Mouse (Mus musculus) heart, embryonic 15.5 days (tissue): ENCODE measurements at regions not wholly inside any gene's neighbourhood (a gene's known extent, or its start where the extent isn't known, plus 50 kb on each side); places are given as distances from the start of the nearest gene placed in this dataset.
"Not testable (repeated sequence)": the region's sequence is repeated elsewhere in the genome, so short reads cannot be mapped to it uniquely, and the experiment has no call there.

Experiments
- ATAC-seq: fragments of 200-750 bp; cut with Nextera tagmentation; replicated peaks from 2 replicates; pipeline ENCODE4 v1.8.0; 2017; ENCODE audit warnings: low read depth, moderate TSS enrichment; ENCODE audit not compliant: insufficient number of reproducible peaks, insufficient read depth, low FRiP score
- H3K27ac ChIP-seq: fragments of 300-500 bp; sonication (generic); 2 replicates; pipeline ENCODE4 v1.5.1; 2015; ENCODE audit warnings: mild to moderate bottlenecking, inconsistent platforms
- H3K27me3 ChIP-seq: fragments of 300-500 bp; sonication (generic); 2 replicates; pipeline ENCODE4 v1.6.1; 2015; ENCODE audit warnings: inconsistent platforms
- H3K36me3 ChIP-seq: fragments of 300-500 bp; sonication (generic); 2 replicates; pipeline ENCODE4 v1.6.1; 2015; ENCODE audit warnings: mild to moderate bottlenecking, inconsistent platforms
- H3K4me1 ChIP-seq: fragments of 300-500 bp; sonication (generic); replicated peaks from 2 replicates; pipeline ENCODE4 v1.6.1; 2015; ENCODE audit warnings: inconsistent platforms
- H3K4me2 ChIP-seq: fragments of 300-500 bp; sonication (generic); 2 replicates; pipeline ENCODE4 v1.6.1; 2015; ENCODE audit warnings: inconsistent platforms, mild to moderate bottlenecking, moderate library complexity
- H3K4me3 ChIP-seq: fragments of 300-500 bp; sonication (generic); 2 replicates; pipeline ENCODE4 v1.5.1; 2015; ENCODE audit warnings: mild to moderate bottlenecking, inconsistent platforms
- H3K9ac ChIP-seq: fragments of 300-500 bp; sonication (generic); 2 replicates; pipeline ENCODE4 v1.6.1; 2015; ENCODE audit warnings: mild to moderate bottlenecking, inconsistent platforms
- H3K9me3 ChIP-seq: fragments of 300-500 bp; sonication (generic); replicated peaks from 2 replicates; pipeline ENCODE4 v1.6.1; 2016; ENCODE audit warnings: inconsistent platforms
- WGBS: fragments of 180-500 bp; shearing (Covaris S2); methylation state at CpG from one replicate; pipeline ENCODE4 v1.1.7; 2015; ENCODE audit warnings: mixed read lengths; 5-methylcytosine and 5-hydroxymethylcytosine counted together

DNA sequence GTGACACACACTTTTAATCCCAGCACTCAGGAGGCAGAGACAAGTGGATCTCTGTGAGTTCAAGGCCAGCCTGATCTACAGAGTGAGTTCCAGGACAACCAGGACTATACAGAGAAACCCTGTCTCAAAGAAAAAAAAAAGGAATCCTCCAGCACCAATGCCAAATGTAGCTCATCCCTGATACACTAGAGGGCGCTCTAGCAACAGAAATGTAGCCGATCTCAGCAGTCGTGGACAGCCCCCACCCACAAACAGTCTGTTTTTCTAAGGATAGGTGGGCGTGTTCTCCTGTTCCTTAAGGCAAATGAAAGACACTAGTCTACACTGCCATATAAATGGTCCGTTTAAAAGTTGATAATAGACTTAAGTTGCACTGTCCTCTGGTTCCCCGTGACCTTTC is 2447.9 kb upstream of the Gm8797 start:
- not testable (repeated sequence) for H3K36me3 ChIP-seq, H3K27ac ChIP-seq, H3K4me3 ChIP-seq, H3K27me3 ChIP-seq, H3K9ac ChIP-seq, H3K4me2 ChIP-seq, ATAC-seq, H3K9me3 ChIP-seq, H3K4me1 ChIP-seq
- 30% methylated on average over 6 of the region's 6 CpGs for WGBS

GRCm38 (mm10) chr3:3308461-3308860 is 2442.1 kb upstream of the Gm8797 start:
- H3K9me3 ChIP-seq: no peaks in the 10 kb centered on the region
- no peaks in the 10 kb centered on the region for H3K27me3 ChIP-seq
- 48% methylated on average over 14 of the region's 14 CpGs for WGBS
- H3K27ac ChIP-seq: no peak overlapping the region
- no peak for ATAC-seq
- no peak overlapping the region for H3K9ac ChIP-seq
- H3K36me3 ChIP-seq: no peaks in the 10 kb centered on the region
- H3K4me3 ChIP-seq: no peak overlapping the region
- no peaks in the 10 kb centered on the region for H3K4me1 ChIP-seq
- peak overlapping the region; percentile 8; the same call in 1 of the 2 replicates for H3K4me2 ChIP-seq

DNA sequence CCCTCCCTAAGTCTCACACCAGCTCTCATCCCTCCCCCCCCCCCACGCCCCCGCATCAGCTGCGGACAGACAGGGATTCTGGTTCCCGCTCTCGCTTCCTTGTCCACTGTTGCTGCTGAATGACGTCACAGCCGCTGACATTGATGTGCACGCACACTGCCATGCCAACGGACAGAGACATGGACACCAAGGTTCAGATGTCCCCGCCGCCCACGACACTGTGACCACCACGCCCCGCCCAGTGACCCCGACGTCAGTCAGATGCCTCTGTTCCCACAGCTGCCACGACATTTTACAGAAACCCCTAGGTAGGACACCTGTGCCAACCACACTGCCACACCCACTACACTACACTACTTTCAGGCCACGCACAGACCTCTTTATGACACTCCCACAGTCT is 2441.6 kb upstream of the Gm8797 start:
- H3K4me2 ChIP-seq: peak overlapping the region; percentile 8; the same call in 1 of the 2 replicates
- H3K27me3 ChIP-seq: no peaks in the 10 kb centered on the region
- 54% methylated on average over 18 of the region's 18 CpGs for WGBS
- ATAC-seq: no peak
- no peaks in the 10 kb centered on the region for H3K36me3 ChIP-seq
- H3K9ac ChIP-seq: no peak overlapping the region
- H3K9me3 ChIP-seq: no peaks in the 10 kb centered on the region
- H3K27ac ChIP-seq: no peak overlapping the region
- no peaks in the 10 kb centered on the region for H3K4me1 ChIP-seq
- no peak overlapping the region for H3K4me3 ChIP-seq

- WGBS: 33% methylated on average over 1 of the region's 1 CpGs
- ATAC-seq: no peak
- Histone ChIP-seq H3K4me1 (no peaks in the 10 kb centered on the region), H3K4me2 (no peak overlapping the region), H3K4me3 (no peak overlapping the region), H3K9me3 (no peaks in the 10 kb centered on the region), H3K9ac (no peak overlapping the region), H3K36me3 (no peaks in the 10 kb centered on the region), H3K27ac (no peak overlapping the region), H3K27me3 (no peaks in the 10 kb centered on the region)
Measured at GRCm38 (mm10) chr3:3310811-3311210, 2439.8 kb upstream of the Gm8797 start.

- no peaks in the 10 kb centered on the region for H3K27me3 ChIP-seq
- no peak overlapping the region for H3K27ac ChIP-seq
- no peaks in the 10 kb centered on the region for H3K4me1 ChIP-seq
- no peak overlapping the region for H3K9ac ChIP-seq
- H3K36me3 ChIP-seq: no peaks in the 10 kb centered on the region
- no peaks in the 10 kb centered on the region for H3K9me3 ChIP-seq
- ATAC-seq: no peak
- no peak overlapping the region for H3K4me2 ChIP-seq
- WGBS: 32% methylated on average over 5 of the region's 5 CpGs
- H3K4me3 ChIP-seq: no peak overlapping the region
Measured at GRCm38 (mm10) chr3:3349634-3350033, 2401.0 kb upstream of the Gm8797 start.

DNA sequence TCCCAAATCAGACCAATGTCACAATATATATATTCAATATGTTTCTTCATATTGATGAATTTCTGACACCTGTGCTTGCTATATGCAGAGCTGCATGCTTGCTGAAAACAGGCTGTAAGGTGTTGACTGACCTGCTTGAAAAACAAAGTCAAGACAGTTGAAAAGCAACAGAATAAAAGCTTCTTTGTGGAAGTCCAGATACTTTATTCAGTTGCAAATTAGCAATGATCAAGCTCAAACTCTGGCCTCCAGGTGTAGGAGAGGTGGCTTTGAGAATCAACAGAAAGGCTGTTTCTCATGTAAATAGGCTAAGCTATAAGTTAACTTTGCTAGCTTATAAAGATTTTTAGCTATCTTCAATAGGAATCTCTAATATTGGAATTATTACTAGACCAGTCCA is 2379.7 kb upstream of the Gm8797 start:
- H3K27me3 ChIP-seq, ATAC-seq, H3K27ac ChIP-seq, H3K4me3 ChIP-seq, H3K9ac ChIP-seq, H3K4me1 ChIP-seq, H3K4me2 ChIP-seq, H3K9me3 ChIP-seq, H3K36me3 ChIP-seq: not testable (repeated sequence)

DNA sequence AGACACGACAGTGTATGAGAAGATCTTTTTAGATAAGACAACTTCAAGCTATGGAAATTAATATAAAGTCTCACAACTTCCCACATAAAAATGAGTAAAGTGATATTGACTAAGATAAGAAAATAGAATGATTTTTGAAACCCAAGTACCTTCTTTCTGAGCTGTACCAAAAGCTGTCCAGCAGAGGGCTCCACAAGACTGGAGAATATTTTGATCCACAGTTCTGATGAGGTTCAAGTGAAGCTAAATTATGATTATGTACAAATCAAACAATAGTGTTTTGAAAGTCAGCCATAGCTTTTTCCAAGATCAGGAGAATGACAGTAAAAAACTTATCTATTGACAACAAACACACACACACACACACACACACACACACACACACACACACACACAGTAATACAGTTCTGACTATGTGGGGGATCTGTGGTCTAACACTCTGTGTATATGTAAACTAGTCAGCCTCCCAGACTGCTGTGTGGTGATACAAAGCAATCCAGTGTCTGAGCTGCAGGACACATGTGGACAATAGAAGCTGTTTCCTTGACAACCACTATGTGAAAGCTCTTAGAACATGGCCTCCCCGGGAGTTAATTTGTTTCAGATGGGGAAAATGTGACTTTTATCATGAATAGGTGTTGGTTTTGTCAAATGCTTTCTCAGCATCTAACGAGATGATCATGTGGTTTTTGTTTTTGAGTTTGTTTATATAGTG is 2362.4 kb upstream of the Gm8797 start:
- Histone ChIP-seq H3K4me1 (no peaks in the 10 kb centered on the region), H3K36me3 (no peaks in the 10 kb centered on the region), H3K9me3 (no peaks in the 10 kb centered on the region), H3K9ac (no peak overlapping the region), H3K27me3 (no peaks in the 10 kb centered on the region), H3K27ac (no peak overlapping the region), H3K4me3 (no peak overlapping the region), H3K4me2 (no peak overlapping the region)
- no peak for ATAC-seq
- WGBS: 44% methylated on average over 3 of the region's 3 CpGs
